ENCODE assay signal across 26 mouse cellular contexts in the genomic region with DNA sequence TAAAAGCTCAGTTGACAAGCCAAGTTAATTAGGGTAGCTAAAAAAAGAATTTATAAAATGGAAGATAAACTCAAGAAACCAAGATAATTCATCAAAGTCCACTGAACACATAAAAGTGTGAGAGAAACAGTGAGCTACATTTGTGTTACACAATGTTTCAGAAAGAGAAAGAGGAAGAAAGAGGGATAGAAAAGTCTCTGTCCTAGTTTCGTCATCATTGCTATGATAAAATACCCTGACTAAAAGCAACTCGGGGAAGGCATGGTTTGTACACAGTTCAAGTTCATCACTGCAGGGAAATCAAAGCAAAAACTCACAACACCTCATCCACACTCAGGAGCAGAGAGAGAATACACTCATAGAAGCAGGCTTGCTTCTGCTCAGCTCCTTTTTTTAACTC.
"Had no signal": no experiment of that assay in that cellular context is flagged by ENCODE, and none has a peak within 500 bp of the region (broad histone marks: within the 10 kb centered on the region; RNA-seq: fewer than 3 reads in every experiment).

No protein-coding gene starts in this region.

- H3K4me1 ChIP-seq: heart, embryonic 10.5 days; heart, embryonic 12.5 days; hindbrain, embryonic 10.5 days; hindbrain, embryonic 12.5 days; kidney, embryonic 15.5 days; limb, embryonic 13.5 days; limb, embryonic 15.5 days; liver, embryonic 13.5 days had no signal

- H3K27ac ChIP-seq: gastrocnemius, adult 2 months; heart, embryonic 10.5 days; hindbrain, embryonic 10.5 days; hindbrain, embryonic 12.5 days; hindbrain, embryonic 14.5 days; kidney, embryonic 15.5 days; kidney, postnatal 0 days; limb, embryonic 13.5 days; limb, embryonic 15.5 days; liver, embryonic 13.5 days had no signal

- H3K9me3 ChIP-seq: heart, embryonic 10.5 days; heart, embryonic 12.5 days; hindbrain, embryonic 10.5 days; hindbrain, embryonic 12.5 days; kidney, embryonic 15.5 days; limb, embryonic 13.5 days; limb, embryonic 15.5 days; liver, embryonic 13.5 days had no signal

- H3K36me3 ChIP-seq: heart, embryonic 10.5 days; heart, embryonic 12.5 days; hindbrain, embryonic 10.5 days; hindbrain, embryonic 12.5 days; kidney, embryonic 15.5 days; limb, embryonic 13.5 days; limb, embryonic 15.5 days; liver, embryonic 13.5 days had no signal

- DNase-seq: gastrocnemius, adult 2 months; gastrocnemius, postnatal 10 days; gastrocnemius, postnatal 25 days; heart, adult 18-20 months; heart, postnatal 10 days; heart, postnatal 4 days; kidney, adult 11 months; kidney, adult 2 months; kidney, adult 9 months; kidney, postnatal 14 days; kidney, postnatal 36 days; layer of hippocampus, adult 9-11 months; layer of hippocampus, postnatal 36 days; left cerebral cortex, postnatal 4 days; liver, embryonic 13.5 days had no signal

- H3K4me3 ChIP-seq: gastrocnemius, adult 2 months; heart, embryonic 10.5 days; heart, embryonic 12.5 days; hindbrain, embryonic 10.5 days; hindbrain, embryonic 12.5 days; kidney, embryonic 15.5 days; limb, embryonic 13.5 days; limb, embryonic 15.5 days; liver, embryonic 13.5 days had no signal

- H3K27me3 ChIP-seq: heart, embryonic 12.5 days; hindbrain, embryonic 12.5 days; kidney, embryonic 15.5 days; limb, embryonic 13.5 days; limb, embryonic 15.5 days; liver, embryonic 13.5 days had no signal

- ATAC-seq: hindbrain, embryonic 16.5 days; intestine, embryonic 16.5 days had no signal
